Mouse (Mus musculus): ENCODE data around the gene Ssr1. TPM values are rescaled to one million over a fixed set of nuclear protein-coding genes. Genes with fewer than 3 reads are reported as not detected.

Ssr1 gene
- polyA plus RNA-seq, 1 experiment from 2014 or later, result 131 TPM

Other genes starting within 250 kb of the Ssr1 start
- 14.4 and 14.8 TPM in 2 replicates for gene Rreb1, start 215.8 kb downstream of the Ssr1 start, polyA plus RNA-seq (2015; fragmentation: Nextera tagmentation; extraction: Ambion mirVana)
- 46.4 and 52.2 TPM in 2 replicates for gene Riok1, start 42.8 kb upstream of the Ssr1 start, polyA plus RNA-seq (2015; fragmentation: Nextera tagmentation; extraction: Ambion mirVana)
- gene Cage1, start 42.9 kb upstream of the Ssr1 start, polyA plus RNA-seq (2015; fragmentation: Nextera tagmentation; extraction: Ambion mirVana), result 1.5 and 1.6 TPM in 2 replicates
- 48.5 and 57.2 TPM in 2 replicates for gene Dsp, start 157.1 kb upstream of the Ssr1 start, polyA plus RNA-seq (2015; fragmentation: Nextera tagmentation; extraction: Ambion mirVana)
- 32.9 and 39.3 TPM in 2 replicates for gene Snrnp48, start 210.7 kb upstream of the Ssr1 start, polyA plus RNA-seq (2015; fragmentation: Nextera tagmentation; extraction: Ambion mirVana)